Mouse (Mus musculus) small intestine, adult 2 months (tissue): ENCODE data around the gene Ccnd3. TPM values are rescaled to one million over a fixed set of nuclear protein-coding genes. Genes with fewer than 3 reads are reported as not detected.

Experiments
- H3K27ac ChIP-seq: fragments of 200-500 bp; 2 replicates; pipeline ENCODE4 v1.5.1; 2012; ENCODE audit warnings: low read depth, low read length, control low read depth, inconsistent platforms; ENCODE audit not compliant: insufficient read depth
- H3K27me3 ChIP-seq: fragments of 200-500 bp; 2 replicates; pipeline ENCODE4 v1.6.1; 2012; ENCODE audit warnings: mild to moderate bottlenecking, moderate library complexity, low read length, inconsistent platforms; ENCODE audit not compliant: control insufficient read depth, insufficient read depth
- H3K36me3 ChIP-seq: fragments of 200-500 bp; 2 replicates; pipeline ENCODE4 v1.6.1; 2012; ENCODE audit warnings: mild to moderate bottlenecking, low read length, control low read depth, inconsistent platforms; ENCODE audit not compliant: control insufficient read depth, insufficient read depth
- H3K4me1 ChIP-seq: fragments of 200-500 bp; 2 replicates; pipeline ENCODE4 v1.6.1; 2012; ENCODE audit warnings: low read length, inconsistent platforms, mixed read lengths; ENCODE audit not compliant: control insufficient read depth, insufficient read depth, insufficient read length
- H3K4me3 ChIP-seq: fragments of 200-500 bp; 2 replicates; pipeline ENCODE4 v1.5.1; 2012; ENCODE audit warnings: low read depth, mild to moderate bottlenecking, control low read depth, inconsistent platforms, low read length, moderate library complexity
- CTCF ChIP-seq: fragments of 200-500 bp; IDR thresholded peaks from 2 replicates; pipeline ENCODE4 v1.5.1; 2012; ENCODE audit warnings: low read depth, mild to moderate bottlenecking, control low read depth, inconsistent platforms, low read length, moderate library complexity, mixed read lengths; ENCODE audit not compliant: insufficient replicate concordance, insufficient read length; ENCODE audit errors: extremely low read depth
- POLR2A ChIP-seq: fragments of 200-500 bp; IDR thresholded peaks from 2 replicates; pipeline ENCODE4 v1.6.1; 2012; ENCODE audit warnings: low read depth, mild to moderate bottlenecking, control low read depth, inconsistent platforms, low read length, moderate library complexity
- WGBS: fragments of 180-500 bp; shearing (Covaris S2); methylation state at CpG from one replicate; pipeline ENCODE4 v1.1.7; 2018; 5-methylcytosine and 5-hydroxymethylcytosine counted together
- polyA plus RNA-seq: library from polyadenylated mRNA; depleted of rRNA; stranded (reverse); fragments of >200 nt; gene quantifications from 2 replicates; pipeline ENCODE4 v1.2.3, GENCODE M21; 2012

The Ccnd3 gene
- polyA plus RNA-seq, 1 experiment = 54.9 TPM

DNA sequence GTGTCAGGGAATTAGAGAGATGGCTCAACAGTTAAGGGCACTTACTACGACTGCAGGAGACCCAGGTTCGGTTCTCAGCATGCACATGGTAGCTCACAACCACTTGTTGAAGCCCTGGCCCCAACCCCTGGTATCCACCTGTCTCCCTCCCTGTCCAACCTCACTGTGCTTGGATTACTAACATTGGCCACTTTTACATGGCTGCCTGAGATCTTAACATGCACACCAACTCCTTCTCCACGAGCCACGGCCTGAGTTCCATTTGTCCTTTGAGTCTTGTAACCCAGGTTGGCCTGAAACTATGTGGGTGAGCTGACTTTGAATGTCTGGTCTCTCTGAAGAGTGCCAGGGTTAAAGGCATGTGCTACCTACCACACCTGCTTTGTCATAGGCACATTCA, 1.8 kb downstream of the Ccnd3 start:
- TF ChIP-seq CTCF (no peak), POLR2A (no peak)
- 0 out of 2 replicates have a peak overlapping the region, but pooled peaks have one; percentile 2 for H3K4me3 ChIP-seq
- H3K4me1 ChIP-seq = peaks cover 27% of the 10 kb centered on the region; the same call in 1 of the 2 replicates
- peak overlapping the region; percentile 23; the same call in 1 of the 2 replicates for H3K27ac ChIP-seq
- WGBS = 79% methylated on average over 4 of the region's 4 CpGs
- H3K36me3 ChIP-seq = no peaks in the 10 kb centered on the region
- no peaks in the 10 kb centered on the region for H3K27me3 ChIP-seq

DNA sequence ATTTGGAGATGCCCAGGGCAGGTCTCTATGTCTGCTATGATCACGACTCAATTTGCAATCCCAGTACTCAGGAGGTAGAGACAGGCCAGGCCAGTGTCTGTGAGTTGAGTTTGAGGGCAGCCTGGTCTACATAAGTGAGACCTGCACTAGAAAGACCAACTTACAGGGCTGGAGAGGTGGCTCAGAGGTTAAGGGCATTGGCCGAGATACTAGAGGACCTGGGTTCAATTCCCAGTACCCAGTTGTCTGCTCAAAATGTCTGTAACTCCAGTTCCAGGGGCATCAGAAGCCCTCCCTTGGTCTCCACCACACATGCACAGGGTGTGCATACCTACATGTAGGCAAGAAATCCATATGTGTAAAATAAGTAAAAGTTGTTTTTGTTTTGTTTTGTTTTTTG, 2.7 kb downstream of the Ccnd3 start:
- peaks cover 30% of the 10 kb centered on the region; the same call in 1 of the 2 replicates for H3K4me1 ChIP-seq
- H3K27ac ChIP-seq = peak overlapping the region; percentile 88
- 47% methylated on average over 2 of the region's 2 CpGs for WGBS
- TF ChIP-seq POLR2A (no peak), CTCF (no peak)
- no peaks in the 10 kb centered on the region for H3K36me3 ChIP-seq
- H3K4me3 ChIP-seq = no peak overlapping the region
- H3K27me3 ChIP-seq = no peaks in the 10 kb centered on the region

DNA sequence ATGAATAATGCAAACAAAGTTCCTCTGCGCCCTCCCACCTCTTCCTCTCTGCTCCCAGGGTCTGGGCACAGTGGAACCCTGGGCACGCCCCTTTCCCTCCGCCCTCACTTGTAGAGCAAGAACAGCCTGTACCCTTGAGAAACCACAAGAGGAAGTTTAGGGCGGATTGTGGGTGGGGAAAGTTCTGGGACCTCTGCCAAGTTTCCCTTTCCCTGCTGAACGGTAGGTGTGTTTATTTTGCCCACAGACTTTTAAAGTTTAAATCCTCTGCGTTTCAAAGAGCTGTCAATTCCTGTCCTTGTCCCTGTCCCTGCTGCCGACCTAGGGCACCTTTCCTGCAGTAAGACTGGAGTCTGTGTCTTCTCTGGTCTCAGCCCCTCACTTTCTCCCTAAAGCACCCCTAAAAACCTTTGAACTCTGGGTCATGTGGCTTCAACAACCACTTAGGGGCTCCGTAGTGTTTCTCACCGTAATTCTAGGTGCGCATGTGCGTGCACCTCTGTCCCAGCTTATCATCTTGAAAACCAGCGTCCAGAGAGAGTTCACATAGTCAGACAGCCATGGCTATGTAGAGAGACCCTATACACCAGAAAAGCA, 3.3 kb downstream of the Ccnd3 start:
- Histone ChIP-seq H3K4me3 (peak overlapping the region; percentile 55), H3K4me1 (peaks cover 30% of the 10 kb centered on the region; the same call in 1 of the 2 replicates), H3K27me3 (no peaks in the 10 kb centered on the region), H3K36me3 (no peaks in the 10 kb centered on the region), H3K27ac (peak overlapping the region; percentile 99)
- WGBS = 2% methylated on average over 12 of the region's 12 CpGs
- TF ChIP-seq POLR2A (0 out of 2 replicates have a peak, but pooled peaks have one; percentile 30), CTCF (no peak)

DNA sequence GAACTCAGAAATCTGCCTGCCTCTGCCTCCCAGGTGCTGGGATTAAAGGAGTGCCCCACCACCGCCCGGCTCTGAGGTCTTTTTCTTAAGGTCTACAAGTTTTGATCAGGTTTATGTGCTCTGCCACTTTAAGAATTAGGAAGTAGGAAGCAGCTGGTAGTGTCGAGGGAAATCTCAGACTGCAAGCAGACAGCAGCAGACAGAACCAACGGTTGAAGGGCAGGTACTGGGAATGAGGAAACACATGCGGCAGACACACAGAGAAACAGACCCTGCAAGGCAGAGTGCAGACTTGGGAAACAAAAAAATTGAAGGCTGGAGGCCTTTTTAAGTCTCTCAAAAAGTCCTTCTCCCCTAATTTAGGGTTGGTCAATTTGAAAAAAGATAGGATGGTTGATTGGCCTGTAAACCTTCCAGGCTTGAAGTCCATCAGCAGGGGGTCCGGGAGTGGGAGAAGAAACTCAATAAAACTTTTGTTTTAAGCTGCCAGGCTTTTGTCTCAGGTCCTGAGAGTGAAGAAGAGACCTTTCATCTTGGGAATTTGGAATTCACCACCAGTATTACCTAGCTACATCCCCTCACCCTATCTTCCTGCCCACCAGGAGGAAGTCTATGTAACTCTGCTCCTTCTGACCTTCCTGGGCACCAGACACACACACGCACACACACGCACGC, 4.3 kb downstream of the Ccnd3 start:
- H3K4me1 ChIP-seq = peaks cover 29% of the 10 kb centered on the region; the same call in 1 of the 2 replicates
- no peaks in the 10 kb centered on the region for H3K36me3 ChIP-seq
- H3K27ac ChIP-seq = peak overlapping the region; percentile 58
- H3K4me3 ChIP-seq = no peak overlapping the region
- 35% methylated on average over 9 of the region's 9 CpGs for WGBS
- no peaks in the 10 kb centered on the region for H3K27me3 ChIP-seq
- TF ChIP-seq POLR2A = no peak
- no peak for TF ChIP-seq CTCF

DNA sequence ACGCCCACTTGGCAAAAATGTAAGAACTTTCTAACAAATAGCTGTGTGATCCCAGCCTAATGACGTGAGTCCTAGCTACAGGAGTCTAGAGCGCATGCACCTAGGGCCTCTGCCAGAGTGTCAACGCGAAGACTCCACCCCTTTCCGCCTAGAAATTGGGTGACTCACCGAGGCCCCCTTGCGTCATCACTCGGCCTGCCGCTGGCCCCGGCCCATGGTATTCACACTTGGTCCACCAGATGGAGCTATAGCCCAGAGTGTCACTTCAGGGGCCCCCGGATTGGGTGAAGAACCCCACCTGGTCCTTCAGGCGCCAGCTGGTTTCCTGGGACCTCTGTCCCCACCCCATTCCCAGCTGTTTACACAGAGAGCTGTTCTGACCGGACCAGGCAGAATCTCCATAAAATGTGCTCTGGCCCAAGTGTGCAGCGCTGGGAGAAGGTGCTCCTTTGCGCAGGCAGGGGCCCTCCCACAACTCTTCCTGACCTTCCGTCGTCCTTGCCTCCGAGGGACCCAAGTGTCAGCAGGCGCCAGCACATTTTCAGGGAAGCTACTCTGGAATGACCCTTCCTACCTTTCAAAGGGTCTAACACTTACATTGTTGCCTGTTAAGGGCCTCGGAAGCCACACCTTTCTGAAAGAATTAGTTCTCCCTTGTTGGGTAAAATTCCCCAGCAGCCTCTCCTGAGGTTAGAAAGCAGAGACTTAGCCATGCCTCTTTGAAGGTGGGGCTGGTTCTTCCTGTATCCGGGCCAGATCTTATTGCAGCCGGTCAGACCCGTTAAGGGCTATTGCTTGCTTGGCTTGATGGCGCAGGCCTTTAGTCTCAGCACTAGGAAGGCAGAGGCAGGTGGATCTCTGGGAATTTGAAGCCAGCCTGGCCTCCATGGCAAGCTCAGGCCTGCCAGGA, 6.5 kb downstream of the Ccnd3 start:
- WGBS = 4% methylated on average over 25 of the region's 25 CpGs
- Histone ChIP-seq H3K27me3 (no peaks in the 10 kb centered on the region), H3K4me1 (peaks cover 25% of the 10 kb centered on the region; the same call in 1 of the 2 replicates), H3K36me3 (no peaks in the 10 kb centered on the region), H3K4me3 (peak overlapping the region; percentile 54), H3K27ac (peak overlapping the region; percentile 79)
- TF ChIP-seq CTCF = peak; percentile 92; the same call in 1 of the 2 replicates
- peak; percentile 60; the same call in 1 of the 2 replicates for TF ChIP-seq POLR2A

DNA sequence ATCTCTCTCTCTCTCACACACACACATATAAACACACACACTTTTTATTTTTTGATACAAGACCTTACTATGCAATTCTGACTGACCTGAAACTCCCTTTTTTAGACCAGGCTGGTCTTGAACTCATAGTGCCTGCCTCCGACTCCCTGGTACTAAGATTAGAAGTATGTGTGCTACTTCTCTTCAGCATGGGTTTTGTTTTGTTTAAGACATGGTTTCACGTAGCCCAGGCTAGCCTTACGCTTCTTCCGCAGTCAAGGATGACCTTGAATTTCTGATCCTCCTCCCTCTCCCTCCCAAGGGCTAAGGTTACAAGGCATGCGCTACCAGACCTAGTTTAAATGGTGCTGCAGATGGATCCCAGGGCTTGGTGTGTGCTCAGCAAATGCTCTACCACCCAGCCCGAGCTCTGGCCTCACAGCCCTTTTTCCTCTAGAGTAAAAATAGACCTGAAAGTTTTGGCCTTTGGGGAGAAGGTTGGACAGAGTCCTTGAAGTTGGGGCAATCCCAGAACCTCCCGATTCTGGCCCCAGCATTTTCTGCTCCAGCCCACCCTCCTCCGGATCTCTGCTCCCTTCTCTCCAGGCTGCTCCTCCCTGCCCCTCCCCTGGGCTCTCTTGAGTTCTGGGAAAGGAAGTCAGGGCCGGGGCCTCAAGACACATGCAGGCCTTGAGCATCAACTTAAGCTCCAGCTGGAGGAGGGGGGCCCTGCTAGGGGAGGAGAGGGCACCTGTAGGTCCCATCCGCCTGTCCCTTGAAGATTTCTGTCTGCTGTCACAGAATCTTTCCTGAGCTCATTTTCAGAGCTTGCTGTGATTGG, 8.3 kb downstream of the Ccnd3 start:
- WGBS = 76% methylated on average over 10 of the region's 10 CpGs
- Histone ChIP-seq H3K36me3 (no peaks in the 10 kb centered on the region), H3K27ac (peak overlapping the region; percentile 24; the same call in 1 of the 2 replicates), H3K4me3 (no peak overlapping the region), H3K27me3 (no peaks in the 10 kb centered on the region), H3K4me1 (peaks cover 15% of the 10 kb centered on the region; the same call in 1 of the 2 replicates)
- TF ChIP-seq CTCF = no peak
- no peak for TF ChIP-seq POLR2A
